Mouse (Mus musculus) heart, embryonic 16.5 days (tissue): Measurements from ENCODE around the gene Ccdc74a. TPM values are rescaled to one million over a fixed set of nuclear protein-coding genes. Genes with fewer than 3 reads are reported as not detected.
"Not testable (repeated sequence)": the region's sequence is repeated elsewhere in the genome, so short reads cannot be mapped to it uniquely, and the experiment has no call there.

Source experiments
- ATAC-seq: fragments of 200-750 bp; cut with Nextera tagmentation; replicated peaks from 2 replicates; pipeline ENCODE4 v1.8.0; 2017; ENCODE audit warnings: moderate number of reproducible peaks; ENCODE audit not compliant: insufficient read depth, low FRiP score; ENCODE audit errors: extremely low read depth
- H3K27ac ChIP-seq: fragments of 300-500 bp; sonication (generic); 2 replicates; pipeline ENCODE4 v1.5.1; 2014; ENCODE audit warnings: mild to moderate bottlenecking, low read length, control low read depth, moderate library complexity
- H3K27me3 ChIP-seq: fragments of 300-500 bp; sonication (generic); 2 replicates; pipeline ENCODE4 v1.6.1; 2014; ENCODE audit warnings: low read length, mixed read lengths; ENCODE audit not compliant: control insufficient read depth, insufficient read depth
- H3K36me3 ChIP-seq: fragments of 300-500 bp; sonication (generic); 2 replicates; pipeline ENCODE4 v1.6.1; 2014; ENCODE audit not compliant: control insufficient read depth, insufficient read depth
- H3K4me1 ChIP-seq: fragments of 300-500 bp; sonication (generic); 2 replicates; pipeline ENCODE4 v1.6.1; 2014; ENCODE audit warnings: low read length, mixed read lengths; ENCODE audit not compliant: control insufficient read depth, insufficient read depth
- H3K4me2 ChIP-seq: fragments of 300-500 bp; sonication (generic); 2 replicates; pipeline ENCODE4 v1.6.1; 2014; ENCODE audit warnings: low read depth, mild to moderate bottlenecking, control low read depth, low read length
- H3K4me3 ChIP-seq: fragments of 300-500 bp; sonication (generic); 2 replicates; pipeline ENCODE4 v1.5.1; 2014; ENCODE audit warnings: mild to moderate bottlenecking, control low read depth, low read length
- H3K9ac ChIP-seq: fragments of 300-500 bp; sonication (generic); 2 replicates; pipeline ENCODE4 v1.6.1; 2014; ENCODE audit warnings: low read length, control low read depth
- H3K9me3 ChIP-seq: fragments of 300-500 bp; sonication (generic); replicated peaks from 2 replicates; pipeline ENCODE4 v1.6.1; 2016; ENCODE audit warnings: low read length; ENCODE audit not compliant: control insufficient read depth
- WGBS: fragments of 180-500 bp; shearing (Covaris S2); extraction: QIAGEN DNeasy Blood & Tissue Kit; methylation state at CpG from one replicate; pipeline ENCODE4 v1.1.7; 2014; 5-methylcytosine and 5-hydroxymethylcytosine counted together
- polyA plus RNA-seq: library from polyadenylated mRNA; unstranded; fragments of >200 nt; fragmentation: Nextera tagmentation; extraction: Ambion mirVana; gene quantifications from 2 replicates; pipeline ENCODE4 v1.2.1, GENCODE M21; 2015

Ccdc74a gene
- 3.4 and 4.3 TPM in 2 replicates for polyA plus RNA-seq

DNA sequence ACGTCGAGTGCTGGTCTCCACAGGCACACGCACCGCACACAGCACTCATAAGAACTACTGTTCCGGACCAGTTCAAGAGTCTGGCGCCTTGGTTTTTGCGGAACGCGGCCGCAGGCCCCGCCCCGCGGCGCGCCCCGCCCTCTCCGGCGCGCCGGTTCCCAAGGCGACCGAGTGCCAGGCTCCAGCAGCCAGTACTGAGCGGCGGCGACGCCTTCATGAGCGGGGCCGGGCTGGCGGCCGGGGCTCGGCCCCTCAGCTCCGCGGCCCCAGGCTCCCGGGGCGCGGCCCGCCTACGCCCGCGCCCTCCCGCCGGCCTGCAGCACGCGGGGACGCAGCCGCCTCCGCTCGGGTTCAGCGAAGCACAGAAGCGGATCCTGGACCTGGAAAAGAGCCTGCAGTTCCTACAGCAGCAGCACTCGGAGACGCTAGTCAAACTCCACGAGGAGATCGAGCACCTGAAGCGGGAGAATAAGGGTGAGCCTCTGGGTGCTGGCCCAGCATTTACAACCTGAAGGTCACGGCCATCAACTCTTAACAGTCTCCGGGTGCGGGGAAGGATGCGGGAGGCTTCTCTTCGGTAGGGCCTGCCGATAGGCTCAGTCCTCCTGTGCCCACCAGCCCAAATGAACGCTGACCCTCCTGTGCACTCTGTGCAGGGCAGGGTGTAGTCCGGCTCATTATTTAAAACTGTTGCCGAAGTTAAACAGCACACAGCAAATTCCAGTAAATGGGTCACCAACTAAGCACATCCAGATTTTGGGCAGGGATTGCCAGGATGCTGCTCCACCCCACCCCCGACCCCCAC, at the start of gene Ccdc74a:
TSS of gene Ccdc74a (plus strand) at position 161 of the 805 bp plus-strand sequence.
- peaks cover 21% of the 10 kb centered on the region for H3K36me3 ChIP-seq
- 2% methylated on average over 64 of the region's 65 CpGs for WGBS
- H3K27ac ChIP-seq: peak within 1 kb of the TSS; percentile 11; the same call in 1 of the 2 replicates
- peak; percentile 92 for ATAC-seq
- H3K9ac ChIP-seq: peak within 1 kb of the TSS; percentile 74
- H3K4me2 ChIP-seq: peak within 1 kb of the TSS; percentile 98
- peaks cover 9% of the 10 kb centered on the region for H3K4me1 ChIP-seq
- H3K27me3 ChIP-seq: no peaks in the 10 kb centered on the region
- no peaks in the 10 kb centered on the region for H3K9me3 ChIP-seq
- H3K4me3 ChIP-seq: peak within 1 kb of the TSS; percentile 66

DNA sequence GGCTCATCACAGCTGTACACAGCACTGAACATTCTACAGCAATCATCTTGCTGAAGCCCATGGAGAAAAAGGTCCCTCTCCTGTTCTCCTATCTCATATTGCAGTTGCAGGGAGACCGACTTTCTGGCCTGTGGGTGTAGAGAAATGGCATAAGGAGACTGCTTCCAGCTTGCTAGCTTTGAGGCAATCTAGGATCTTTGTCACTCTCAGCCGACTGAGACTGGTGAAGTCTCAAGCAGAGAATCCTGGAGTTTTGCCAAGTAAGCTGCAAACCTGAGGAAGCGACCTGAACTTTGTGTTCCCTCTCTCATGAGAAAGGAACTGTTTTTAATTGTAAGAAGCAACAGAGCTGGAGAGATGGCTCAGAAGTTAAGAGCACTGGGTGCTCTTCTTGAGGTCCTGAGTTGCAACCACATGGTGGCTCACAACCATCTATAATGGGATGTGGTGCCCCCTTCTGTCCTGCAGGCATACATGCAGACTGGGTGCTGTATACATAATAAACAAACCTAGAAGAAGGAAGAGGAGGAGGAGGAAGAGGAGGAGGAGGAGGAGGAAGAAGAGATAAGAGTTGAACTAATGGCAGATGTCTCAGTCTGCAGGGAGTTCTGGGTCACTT, 45.2 kb upstream of the Ccdc74a start:
- Histone ChIP-seq H3K9me3 (no peaks in the 10 kb centered on the region), H3K9ac (no peak overlapping the region), H3K4me2 (no peak overlapping the region), H3K36me3 (no peaks in the 10 kb centered on the region), H3K27me3 (no peaks in the 10 kb centered on the region), H3K27ac (no peak overlapping the region), H3K4me3 (no peak overlapping the region), H3K4me1 (no peaks in the 10 kb centered on the region)
- ATAC-seq: no peak
- 33% methylated on average over 3 of the region's 3 CpGs for WGBS

- Histone ChIP-seq H3K4me1 (no peaks in the 10 kb centered on the region), H3K27me3 (no peaks in the 10 kb centered on the region), H3K9me3 (no peaks in the 10 kb centered on the region), H3K4me3 (no peak overlapping the region), H3K27ac (no peak overlapping the region), H3K4me2 (no peak overlapping the region), H3K9ac (no peak overlapping the region), H3K36me3 (no peaks in the 10 kb centered on the region)
- WGBS: 67% methylated on average over 4 of the region's 4 CpGs
- ATAC-seq: no peak
These were observed 41.3 kb upstream of the Ccdc74a start for GRCm38 (mm10) chr16:17604941-17605340.

GRCm38 (mm10) chr16:17605684-17606083, 40.6 kb upstream of the Ccdc74a start:
- 66% methylated on average over 5 of the region's 5 CpGs for WGBS
- no peak overlapping the region for H3K9ac ChIP-seq
- no peak overlapping the region for H3K4me3 ChIP-seq
- no peaks in the 10 kb centered on the region for H3K36me3 ChIP-seq
- no peaks in the 10 kb centered on the region for H3K4me1 ChIP-seq
- no peak for ATAC-seq
- H3K27ac ChIP-seq: no peak overlapping the region
- no peaks in the 10 kb centered on the region for H3K9me3 ChIP-seq
- H3K4me2 ChIP-seq: no peak overlapping the region
- H3K27me3 ChIP-seq: no peaks in the 10 kb centered on the region

DNA sequence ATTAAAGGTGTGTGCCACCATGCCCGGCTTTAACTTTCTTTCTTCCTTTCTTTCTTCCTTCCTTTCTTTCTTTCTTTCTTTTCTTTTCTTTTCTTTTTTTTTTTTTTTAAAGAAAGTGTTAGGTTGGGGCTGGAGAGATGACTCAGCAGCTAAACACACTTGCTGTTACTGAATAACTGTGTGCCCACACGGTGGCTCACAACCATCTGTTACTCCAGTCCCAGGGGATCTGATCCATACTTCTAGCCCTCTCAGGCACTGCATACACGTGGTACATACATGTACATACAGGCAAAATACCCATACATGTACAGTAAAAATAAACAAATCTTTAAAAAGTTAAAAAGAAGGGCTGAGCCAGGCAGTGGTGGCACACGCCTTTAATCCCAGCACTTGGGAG, 34.9 kb upstream of the Ccdc74a start:
- no peaks in the 10 kb centered on the region for H3K27me3 ChIP-seq
- no peaks in the 10 kb centered on the region for H3K36me3 ChIP-seq
- H3K4me2 ChIP-seq: no peak overlapping the region
- H3K4me3 ChIP-seq: no peak overlapping the region
- ATAC-seq: no peak
- H3K27ac ChIP-seq: no peak overlapping the region
- H3K9me3 ChIP-seq: no peaks in the 10 kb centered on the region
- no peaks in the 10 kb centered on the region for H3K4me1 ChIP-seq
- H3K9ac ChIP-seq: no peak overlapping the region
- WGBS: 70% methylated on average over 4 of the region's 4 CpGs

- not testable (repeated sequence) for H3K27me3 ChIP-seq, H3K9ac ChIP-seq, H3K4me3 ChIP-seq, H3K9me3 ChIP-seq, ATAC-seq, H3K4me2 ChIP-seq, H3K4me1 ChIP-seq, H3K36me3 ChIP-seq, H3K27ac ChIP-seq
- WGBS: 86% methylated on average over 6 of the region's 6 CpGs
These were observed 31.5 kb upstream of the Ccdc74a start for GRCm38 (mm10) chr16:17614740-17615139.

DNA sequence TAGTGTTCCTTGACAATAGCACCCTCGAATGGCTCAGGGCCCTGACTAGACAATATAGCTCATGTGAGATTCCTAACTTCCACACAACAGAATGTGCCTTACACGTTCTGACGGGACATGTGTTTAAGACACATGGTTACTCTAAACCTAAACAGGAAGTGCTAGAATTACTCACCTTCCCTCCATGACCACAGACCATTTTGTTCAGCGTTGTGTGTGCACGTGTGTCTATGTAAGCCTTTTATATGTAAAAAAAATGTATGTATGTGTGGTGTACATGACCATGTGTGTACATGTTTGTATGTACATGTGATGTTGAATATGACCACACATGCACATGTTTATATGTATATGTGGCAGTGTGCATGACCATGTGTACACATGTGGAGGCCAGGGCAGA, 30.1 kb upstream of the Ccdc74a start:
- ATAC-seq: no peak
- no peak overlapping the region for H3K4me2 ChIP-seq
- peaks cover 14% of the 10 kb centered on the region for H3K4me1 ChIP-seq
- H3K9ac ChIP-seq: no peak overlapping the region
- H3K27ac ChIP-seq: no peak overlapping the region
- no peaks in the 10 kb centered on the region for H3K27me3 ChIP-seq
- no peak overlapping the region for H3K4me3 ChIP-seq
- 76% methylated on average over 5 of the region's 5 CpGs for WGBS
- H3K9me3 ChIP-seq: no peaks in the 10 kb centered on the region
- H3K36me3 ChIP-seq: no peaks in the 10 kb centered on the region

- ATAC-seq: peak; percentile 49; the same call in 1 of the 2 replicates
- Histone ChIP-seq H3K27ac (no peak overlapping the region), H3K36me3 (peaks cover 10% of the 10 kb centered on the region), H3K4me3 (no peak overlapping the region), H3K4me2 (peak overlapping the region; percentile 22; the same call in 1 of the 2 replicates), H3K27me3 (no peaks in the 10 kb centered on the region), H3K9ac (no peak overlapping the region), H3K4me1 (peaks cover 14% of the 10 kb centered on the region), H3K9me3 (no peaks in the 10 kb centered on the region)
- 12% methylated on average over 13 of the region's 13 CpGs for WGBS
These were observed 28.2 kb upstream of the Ccdc74a start for GRCm38 (mm10) chr16:17617922-17618565.
